Mouse (Mus musculus): ENCODE results near the gene Akap11. TPM values are rescaled to one million over a fixed set of nuclear protein-coding genes. Genes with fewer than 3 reads are reported as not detected.
A peak's percentile ranks its signal among the peaks of the same experiment; 100 is the strongest.
"Not testable (repeated sequence)": the region's sequence is repeated elsewhere in the genome, so short reads cannot be mapped to it uniquely, and the experiment has no call there.

Akap11 gene
- total RNA-seq (2015), result 40.7 and 40.8 TPM in 2 replicates
- total RNA-seq (2017), result 37.4 and 48.8 TPM in 2 replicates

GRCm38 (mm10) chr14:78536281-78537165 lies at the start of gene Akap11:
Gene Akap11, minus strand, starts transcription at chr14:78536808.
- peak; percentile 94 for ATAC-seq (replicated peaks; ENCODE audit: poor library complexity)

GRCm38 (mm10) chr14:78584222-78584621 lies 47.6 kb upstream of the Akap11 start:
- ATAC-seq (replicated peaks; ENCODE audit: poor library complexity), result no peak

- no peak for ATAC-seq (replicated peaks; ENCODE audit: poor library complexity)
Measured at GRCm38 (mm10) chr14:78583168-78583567, 46.6 kb upstream of the Akap11 start.

- no peak for ATAC-seq (replicated peaks; ENCODE audit: poor library complexity)
Measured at GRCm38 (mm10) chr14:78575899-78576298, 39.3 kb upstream of the Akap11 start.

GRCm38 (mm10) chr14:78568410-78568809 lies 31.8 kb upstream of the Akap11 start:
- no peak for ATAC-seq (replicated peaks; ENCODE audit: poor library complexity)

GRCm38 (mm10) chr14:78566431-78566830 lies 29.8 kb upstream of the Akap11 start:
- no peak for ATAC-seq (replicated peaks; ENCODE audit: poor library complexity)

- ATAC-seq (replicated peaks; ENCODE audit: poor library complexity), result no peak
Measured at GRCm38 (mm10) chr14:78564292-78564691, 27.7 kb upstream of the Akap11 start.

GRCm38 (mm10) chr14:78563211-78563610 lies 26.6 kb upstream of the Akap11 start:
- no peak for ATAC-seq (replicated peaks; ENCODE audit: poor library complexity)

GRCm38 (mm10) chr14:78562121-78562520 lies 25.5 kb upstream of the Akap11 start:
- no peak for ATAC-seq (replicated peaks; ENCODE audit: poor library complexity)

GRCm38 (mm10) chr14:78559042-78559441 lies 22.4 kb upstream of the Akap11 start:
- ATAC-seq (replicated peaks; ENCODE audit: poor library complexity), result no peak

GRCm38 (mm10) chr14:78554830-78555229 lies 18.2 kb upstream of the Akap11 start:
- ATAC-seq (replicated peaks; ENCODE audit: poor library complexity), result not testable (repeated sequence)

GRCm38 (mm10) chr14:78553661-78554060 lies 17.1 kb upstream of the Akap11 start:
- no peak for ATAC-seq (replicated peaks; ENCODE audit: poor library complexity)

GRCm38 (mm10) chr14:78548807-78549206 lies 12.2 kb upstream of the Akap11 start:
- ATAC-seq (replicated peaks; ENCODE audit: poor library complexity), result peak; percentile 61

- ATAC-seq (replicated peaks; ENCODE audit: poor library complexity), result no peak
Measured at GRCm38 (mm10) chr14:78541319-78541718, 4.7 kb upstream of the Akap11 start.

GRCm38 (mm10) chr14:78539821-78540220 lies 3.2 kb upstream of the Akap11 start:
- ATAC-seq (replicated peaks; ENCODE audit: poor library complexity), result no peak

- ATAC-seq (replicated peaks; ENCODE audit: poor library complexity), result no peak
Measured at GRCm38 (mm10) chr14:78538572-78539320, 2.1 kb upstream of the Akap11 start.

- no peak for ATAC-seq (replicated peaks; ENCODE audit: poor library complexity)
Measured at GRCm38 (mm10) chr14:78537551-78537950, 943 bp upstream of the Akap11 start.

- ATAC-seq (replicated peaks; ENCODE audit: poor library complexity), result no peak
Measured at GRCm38 (mm10) chr14:78535366-78535765, 1.2 kb downstream of the Akap11 start.

GRCm38 (mm10) chr14:78534651-78535050 lies 2.0 kb downstream of the Akap11 start:
- no peak for ATAC-seq (replicated peaks; ENCODE audit: poor library complexity)

GRCm38 (mm10) chr14:78533701-78534100 lies 2.9 kb downstream of the Akap11 start:
- no peak for ATAC-seq (replicated peaks; ENCODE audit: poor library complexity)

- ATAC-seq (replicated peaks; ENCODE audit: poor library complexity), result no peak
Measured at GRCm38 (mm10) chr14:78532345-78532744, 4.3 kb downstream of the Akap11 start.

GRCm38 (mm10) chr14:78530256-78530655 lies 6.4 kb downstream of the Akap11 start:
- ATAC-seq (replicated peaks; ENCODE audit: poor library complexity), result no peak
